10 mouse cellular contexts compared by ENCODE assay signal in the genomic region with DNA sequence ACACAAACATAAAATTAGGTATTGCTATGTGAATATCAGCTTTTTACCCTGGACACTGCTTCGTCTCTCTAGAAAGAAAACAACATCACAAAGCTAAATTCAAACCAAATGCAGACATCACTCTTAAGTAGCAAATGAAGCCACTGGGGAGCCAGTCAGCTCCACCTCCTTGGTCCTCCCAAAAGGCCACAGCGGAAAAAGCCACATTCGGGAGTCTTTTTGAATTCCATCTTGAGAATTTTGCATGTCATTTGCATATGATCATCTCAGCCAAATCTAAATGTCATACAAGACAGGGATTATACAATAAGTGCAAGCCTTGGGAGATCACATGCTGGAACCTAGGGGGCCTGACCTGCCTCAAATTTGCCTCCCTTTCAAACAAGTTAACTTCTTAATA.
DNase-seq lines count a peak whose midpoint lies in the region; ATAC-seq and TF ChIP-seq lines count a peak whose summit lies in the region.
"Had no signal": no experiment of that assay in that cellular context is flagged by ENCODE, and none has a peak within 500 bp of the region (broad histone marks: within the 10 kb centered on the region; RNA-seq: fewer than 3 reads in every experiment).

No protein-coding gene starts in this region.

- DNase-seq in heart, adult 18-20 months = no peak
- no peak for DNase-seq in lung, embryonic 14.5 days
- DNase-seq in lung, postnatal 14 days = no peak
- peak; percentile 16 for DNase-seq in embryonic facial prominence, embryonic 11.5 days (ENCODE audit: low spot score)
- no peak for DNase-seq in spleen, postnatal 36 days (ENCODE audit: low spot score in 2 of 2)
- DNase-seq: gastrocnemius, postnatal 14 days; lung, postnatal 4 days; right cerebral cortex, postnatal 25 days had no signal

- no peak overlapping the region for H3K9ac ChIP-seq in heart, embryonic 11.5 days (ENCODE audit: low read depth, low read length)
- H3K9ac ChIP-seq in lung, embryonic 14.5 days = no peak overlapping the region
- no peak overlapping the region for H3K9ac ChIP-seq in embryonic facial prominence, embryonic 11.5 days (replicated peaks; ENCODE audit: low read length)
- no peak overlapping the region for H3K9ac ChIP-seq in limb, embryonic 13.5 days

- H3K36me3 ChIP-seq in heart, embryonic 11.5 days (ENCODE audit: control insufficient read depth, insufficient read depth, low read length) = no peaks in the 10 kb centered on the region
- H3K36me3 ChIP-seq in lung, embryonic 14.5 days (ENCODE audit: insufficient read depth) = peaks cover 4% of the 10 kb centered on the region; the same call in 1 of the 2 replicates
- no peaks in the 10 kb centered on the region for H3K36me3 ChIP-seq in embryonic facial prominence, embryonic 11.5 days (replicated peaks; ENCODE audit: control insufficient read depth, insufficient read depth, low read depth, low read length)
- H3K36me3 ChIP-seq in limb, embryonic 13.5 days = peaks cover 8% of the 10 kb centered on the region

- no peak for TF ChIP-seq CTCF in lung, embryonic 14.5 days (IDR thresholded peaks at IDR 0.05; ENCODE audit: low read depth)

- H3K27ac ChIP-seq in heart, embryonic 11.5 days (ENCODE audit: low read depth, low read length) = peak overlapping the region; percentile 57; the same call in 1 of the 2 replicates
- peak overlapping the region; percentile 83 for H3K27ac ChIP-seq in lung, embryonic 14.5 days (ENCODE audit: low read depth)
- no peak overlapping the region for H3K27ac ChIP-seq in embryonic facial prominence, embryonic 11.5 days (replicated peaks; ENCODE audit: low read depth, low read length)
- peak overlapping the region; percentile 63; the same call in 1 of the 2 replicates for H3K27ac ChIP-seq in limb, embryonic 13.5 days

- ATAC-seq in heart, embryonic 11.5 days (replicated peaks; ENCODE audit: insufficient number of reproducible peaks, low FRiP score, low TSS enrichment) = no peak
- no peak for ATAC-seq in lung, embryonic 14.5 days (ENCODE audit: insufficient read depth)
- ATAC-seq in embryonic facial prominence, embryonic 11.5 days (replicated peaks; ENCODE audit: insufficient number of reproducible peaks, low FRiP score, low TSS enrichment, low read depth) = no peak
- no peak for ATAC-seq in limb, embryonic 13.5 days (ENCODE audit: low FRiP score, low read depth)

- no peak overlapping the region for H3K4me2 ChIP-seq in heart, embryonic 11.5 days
- no peak overlapping the region for H3K4me2 ChIP-seq in lung, embryonic 14.5 days
- no peak overlapping the region for H3K4me2 ChIP-seq in embryonic facial prominence, embryonic 11.5 days (ENCODE audit: low read depth, low read length)
- H3K4me2 ChIP-seq in limb, embryonic 13.5 days (replicated peaks) = no peak overlapping the region

- no peak overlapping the region for H3K4me3 ChIP-seq in heart, embryonic 11.5 days (ENCODE audit: low read depth, low read length)
- H3K4me3 ChIP-seq in lung, embryonic 14.5 days (ENCODE audit: low read depth, low read length) = no peak overlapping the region
- H3K4me3 ChIP-seq in embryonic facial prominence, embryonic 11.5 days (ENCODE audit: low read depth, low read length) = no peak overlapping the region
- no peak overlapping the region for H3K4me3 ChIP-seq in limb, embryonic 13.5 days

- 66% methylated on average over 3 of the region's 3 CpGs for WGBS in heart, embryonic 11.5 days (ENCODE audit: insufficient replicate concordance)
- 65% methylated on average over 3 of the region's 3 CpGs for WGBS in lung, embryonic 14.5 days
- WGBS in embryonic facial prominence, embryonic 11.5 days = 46% methylated on average over 3 of the region's 3 CpGs
- WGBS in limb, embryonic 13.5 days = 34% methylated on average over 3 of the region's 3 CpGs

- H3K4me1 ChIP-seq in heart, embryonic 11.5 days (ENCODE audit: control insufficient read depth, insufficient read depth, low read length) = peaks cover 9% of the 10 kb centered on the region
- H3K4me1 ChIP-seq in lung, embryonic 14.5 days (ENCODE audit: insufficient read depth) = 0 out of 2 replicates have a peak, but pooled peaks cover 6% of the 10 kb centered on the region
- no peaks in the 10 kb centered on the region for H3K4me1 ChIP-seq in embryonic facial prominence, embryonic 11.5 days (ENCODE audit: control insufficient read depth, insufficient read depth, low read length)
- H3K4me1 ChIP-seq in limb, embryonic 13.5 days = peaks cover 41% of the 10 kb centered on the region

- H3K27me3 ChIP-seq in heart, embryonic 11.5 days (ENCODE audit: control insufficient read depth, insufficient read depth, low read length) = no peaks in the 10 kb centered on the region
- H3K27me3 ChIP-seq in lung, embryonic 14.5 days (ENCODE audit: insufficient read depth, low read length) = no peaks in the 10 kb centered on the region
- H3K27me3 ChIP-seq in embryonic facial prominence, embryonic 11.5 days (ENCODE audit: control insufficient read depth, insufficient read depth, low read length) = no peaks in the 10 kb centered on the region
- no peaks in the 10 kb centered on the region for H3K27me3 ChIP-seq in limb, embryonic 13.5 days

- no peaks in the 10 kb centered on the region for H3K9me3 ChIP-seq in heart, embryonic 11.5 days (replicated peaks; ENCODE audit: control insufficient read depth, low read length)
- H3K9me3 ChIP-seq in lung, embryonic 14.5 days (ENCODE audit: low read depth, low read length) = no peaks in the 10 kb centered on the region
- no peaks in the 10 kb centered on the region for H3K9me3 ChIP-seq in embryonic facial prominence, embryonic 11.5 days (replicated peaks; ENCODE audit: control insufficient read depth, low read length)
- no peaks in the 10 kb centered on the region for H3K9me3 ChIP-seq in limb, embryonic 13.5 days
